Mouse (Mus musculus): ENCODE data around the gene Lrrc15. TPM values are rescaled to one million over a fixed set of nuclear protein-coding genes. Genes with fewer than 3 reads are reported as not detected.

The Lrrc15 gene
- total RNA-seq, 2 experiments from 2014 or later, result not detected

DNA sequence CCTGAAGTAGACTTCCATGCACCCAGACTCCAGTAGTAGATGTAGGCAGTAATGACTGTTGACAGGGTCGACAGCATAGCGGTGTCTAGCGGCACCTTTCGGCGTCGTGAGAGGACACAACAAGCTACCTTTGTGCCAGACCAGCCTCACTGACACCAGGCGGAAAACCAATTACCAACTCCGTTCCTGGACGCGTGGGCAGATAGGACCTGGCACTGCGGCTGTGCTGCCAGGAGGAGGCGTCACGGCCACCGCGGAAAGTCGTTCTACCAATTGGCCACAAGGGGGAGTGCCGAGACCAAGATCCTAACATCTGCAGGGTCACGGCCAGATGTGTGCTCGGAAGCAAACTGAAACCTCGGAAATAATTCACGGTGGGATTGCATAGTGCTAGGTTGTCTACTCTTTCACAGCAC, 31.0 kb downstream of the Lrrc15 start:
- ATAC-seq (replicated peaks; ENCODE audit: poor library complexity, severe bottlenecking), result peak; percentile 99

DNA sequence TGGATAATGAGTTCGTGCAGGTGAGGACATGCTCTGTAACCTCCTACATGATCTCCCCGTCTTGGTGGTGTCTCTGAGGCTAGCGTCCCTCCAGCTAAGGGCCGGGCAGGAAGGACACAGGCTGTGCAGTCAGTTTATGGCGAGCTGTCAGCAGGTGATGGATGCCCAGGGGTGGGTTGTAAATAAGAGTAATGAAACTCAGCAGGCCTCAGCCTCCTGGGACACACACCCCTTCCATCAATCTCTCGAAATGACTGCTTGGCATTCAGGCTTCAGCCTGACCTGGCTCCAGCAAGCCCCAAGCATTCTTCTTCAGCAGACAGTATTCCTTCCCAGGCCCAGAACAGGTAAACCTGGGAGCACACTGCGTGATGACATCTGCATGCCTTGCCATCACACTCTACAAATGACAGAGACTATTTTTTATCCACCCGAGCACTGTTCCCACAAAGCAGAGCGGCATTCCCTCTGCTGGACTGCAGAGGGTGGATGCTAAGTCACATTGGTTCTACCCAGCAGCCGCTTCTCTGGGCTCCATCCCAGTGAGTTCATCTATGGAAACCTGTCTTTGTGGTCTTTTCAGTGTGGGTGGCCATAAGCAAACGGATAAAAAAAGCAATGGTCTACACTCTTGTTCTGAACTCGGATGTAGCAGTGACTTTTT, 38.9 kb downstream of the Lrrc15 start:
- no peak for ATAC-seq (replicated peaks; ENCODE audit: poor library complexity, severe bottlenecking)

DNA sequence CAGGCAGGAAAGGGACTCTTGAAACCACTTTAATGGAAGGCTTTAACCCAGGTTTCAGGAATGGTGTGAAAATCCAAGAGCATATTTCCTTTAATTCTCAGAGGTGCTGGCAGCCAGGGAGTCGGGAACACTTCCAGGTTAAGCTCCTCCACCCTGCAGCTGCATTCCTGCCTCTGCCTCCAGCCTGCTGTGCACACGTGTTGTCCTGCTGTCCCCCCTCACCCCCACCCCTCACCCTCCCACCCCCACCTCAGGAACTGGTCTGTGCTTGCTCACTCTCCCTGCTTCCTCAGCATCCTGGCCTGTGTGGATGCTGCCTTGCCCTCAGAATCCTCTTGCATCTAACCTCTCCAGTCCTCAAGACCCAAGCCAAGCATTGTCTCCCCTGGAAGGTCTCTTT, 41.4 kb downstream of the Lrrc15 start:
- no peak for ATAC-seq (replicated peaks; ENCODE audit: poor library complexity, severe bottlenecking)

DNA sequence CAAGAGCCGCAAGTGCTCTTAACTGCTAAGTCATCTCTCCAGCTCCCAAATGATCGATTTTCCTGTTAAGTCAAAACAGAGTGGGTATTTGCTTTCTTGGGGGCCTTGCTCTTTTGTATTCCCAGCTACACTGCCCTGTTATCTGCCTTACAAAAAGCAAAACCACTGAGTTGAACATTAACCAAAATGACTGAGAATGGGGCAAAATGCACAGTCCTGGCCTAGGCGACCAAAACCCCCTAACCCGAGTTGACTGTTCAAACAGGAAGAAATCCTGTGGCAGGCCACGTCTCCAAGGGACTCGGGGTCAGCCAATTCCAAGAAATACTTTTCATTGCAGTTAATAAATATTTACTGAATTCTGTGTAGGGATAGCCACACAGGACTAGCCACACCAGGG, 44.3 kb downstream of the Lrrc15 start:
- ATAC-seq (replicated peaks; ENCODE audit: poor library complexity, severe bottlenecking), result no peak

DNA sequence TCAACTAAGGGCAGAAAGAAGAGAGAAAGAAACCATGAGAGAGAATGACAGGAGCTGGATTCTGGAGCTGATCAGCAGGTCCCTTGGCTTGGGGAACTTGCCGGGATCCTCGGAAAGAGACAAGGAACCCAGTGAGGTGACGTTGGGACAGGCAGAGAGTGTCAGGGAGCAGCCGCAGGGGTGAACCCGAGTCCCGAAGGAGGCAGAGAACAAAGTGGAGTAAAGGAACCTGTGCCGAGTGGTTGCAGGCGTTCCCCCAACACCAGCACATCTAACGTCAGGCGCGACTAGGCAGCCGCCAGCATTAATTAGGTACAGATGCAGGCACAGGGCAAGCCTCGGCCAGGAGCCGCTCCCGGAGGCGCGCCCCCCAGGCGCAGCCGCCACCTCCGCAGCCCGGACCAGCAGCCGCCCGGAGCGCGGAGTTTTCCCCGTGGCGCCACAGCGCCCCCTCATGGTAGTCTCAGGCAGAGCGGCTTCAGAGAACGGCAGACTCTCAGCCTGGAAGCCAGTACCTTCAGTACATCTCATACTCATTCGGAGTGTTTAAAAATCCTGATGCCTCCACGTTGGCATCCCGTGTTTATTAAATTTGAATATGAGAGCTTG, 46.9 kb downstream of the Lrrc15 start:
- ATAC-seq (replicated peaks; ENCODE audit: poor library complexity, severe bottlenecking), result peak; percentile 86

DNA sequence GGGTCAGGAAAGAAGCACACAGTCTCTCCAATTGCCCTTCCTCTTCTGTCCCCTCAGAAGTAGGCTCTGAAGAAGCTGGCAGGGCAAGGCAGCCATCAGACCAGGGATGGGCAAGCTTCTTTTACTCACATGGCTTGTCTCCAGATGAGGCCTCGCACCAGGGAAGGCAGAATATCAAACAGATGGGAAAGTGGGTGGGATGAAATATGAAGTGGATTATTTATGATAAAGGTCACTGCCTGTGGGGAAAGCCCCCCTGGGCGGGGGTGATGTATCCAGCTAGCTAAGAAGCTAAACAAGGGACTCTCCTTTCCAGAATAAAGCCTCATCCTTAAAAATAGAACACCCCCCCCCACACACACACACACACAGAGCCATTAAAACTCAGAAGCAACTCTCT, 47.5 kb downstream of the Lrrc15 start:
- ATAC-seq (replicated peaks; ENCODE audit: poor library complexity, severe bottlenecking), result no peak

DNA sequence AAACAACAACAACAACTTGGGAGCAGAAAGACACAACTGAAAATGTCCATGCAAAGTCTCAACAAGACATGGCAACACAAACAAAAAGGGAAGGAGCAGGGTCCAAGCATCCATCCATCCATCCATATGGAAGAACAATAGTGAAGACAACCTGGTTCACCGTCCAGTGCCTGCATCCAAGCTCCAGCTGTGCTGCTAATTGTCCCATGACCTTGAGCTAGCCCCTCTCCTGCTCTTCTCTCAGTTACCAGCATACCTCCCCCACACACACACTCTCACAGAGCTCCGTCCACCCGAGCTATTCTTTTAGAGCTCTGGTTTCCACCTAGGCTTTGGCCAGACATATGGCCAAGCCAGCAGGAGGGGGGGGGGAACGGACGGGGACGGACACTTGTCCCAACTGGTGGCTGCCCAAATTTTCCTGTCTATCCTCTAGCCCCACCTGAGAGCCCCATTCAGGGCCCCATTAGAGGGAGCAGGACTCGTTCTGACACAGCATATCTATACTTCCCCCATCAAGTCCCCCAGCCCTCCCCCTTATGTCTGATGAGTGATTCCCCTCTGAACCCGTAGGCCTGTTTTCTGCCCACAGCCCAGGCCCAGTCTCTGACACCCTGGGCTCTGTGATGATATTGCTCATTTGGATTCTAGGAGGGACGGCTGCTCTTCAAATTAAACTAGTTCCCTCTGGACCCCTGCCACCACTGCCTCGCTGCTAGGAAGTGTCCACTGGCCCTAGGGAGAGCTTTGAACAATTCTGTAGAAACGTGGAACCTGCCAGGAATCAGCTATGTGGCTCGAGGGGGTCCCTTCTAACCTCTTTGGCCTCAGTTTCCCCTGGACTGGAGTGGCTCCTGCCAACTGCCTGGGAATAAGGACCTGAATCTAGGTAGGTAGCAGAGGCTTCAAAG, 48.2 kb downstream of the Lrrc15 start:
- 0 out of 2 replicates have a peak, but pooled peaks have one; percentile 8 for ATAC-seq (replicated peaks; ENCODE audit: poor library complexity, severe bottlenecking)

DNA sequence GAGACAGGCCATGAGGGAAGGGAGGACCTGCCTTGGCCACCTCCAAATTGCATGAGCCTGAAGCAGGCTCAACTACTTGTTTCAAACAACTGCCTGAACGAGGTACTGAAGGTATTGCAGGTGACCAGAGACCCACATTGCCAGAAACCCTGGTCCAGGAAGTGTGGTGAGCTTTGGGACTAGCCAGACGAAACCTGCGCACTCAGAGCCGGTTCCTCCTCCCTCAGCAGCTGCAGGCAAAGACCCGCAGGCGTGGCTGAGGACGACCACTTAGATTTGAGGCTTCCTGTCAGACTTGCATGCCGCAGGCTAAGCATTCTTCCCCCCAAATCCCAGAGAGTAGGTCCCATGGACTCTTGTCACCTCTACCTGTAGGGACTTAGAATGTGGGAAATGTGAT, 49.0 kb downstream of the Lrrc15 start:
- ATAC-seq (replicated peaks; ENCODE audit: poor library complexity, severe bottlenecking), result peak; percentile 49; the same call in 1 of the 2 replicates

DNA sequence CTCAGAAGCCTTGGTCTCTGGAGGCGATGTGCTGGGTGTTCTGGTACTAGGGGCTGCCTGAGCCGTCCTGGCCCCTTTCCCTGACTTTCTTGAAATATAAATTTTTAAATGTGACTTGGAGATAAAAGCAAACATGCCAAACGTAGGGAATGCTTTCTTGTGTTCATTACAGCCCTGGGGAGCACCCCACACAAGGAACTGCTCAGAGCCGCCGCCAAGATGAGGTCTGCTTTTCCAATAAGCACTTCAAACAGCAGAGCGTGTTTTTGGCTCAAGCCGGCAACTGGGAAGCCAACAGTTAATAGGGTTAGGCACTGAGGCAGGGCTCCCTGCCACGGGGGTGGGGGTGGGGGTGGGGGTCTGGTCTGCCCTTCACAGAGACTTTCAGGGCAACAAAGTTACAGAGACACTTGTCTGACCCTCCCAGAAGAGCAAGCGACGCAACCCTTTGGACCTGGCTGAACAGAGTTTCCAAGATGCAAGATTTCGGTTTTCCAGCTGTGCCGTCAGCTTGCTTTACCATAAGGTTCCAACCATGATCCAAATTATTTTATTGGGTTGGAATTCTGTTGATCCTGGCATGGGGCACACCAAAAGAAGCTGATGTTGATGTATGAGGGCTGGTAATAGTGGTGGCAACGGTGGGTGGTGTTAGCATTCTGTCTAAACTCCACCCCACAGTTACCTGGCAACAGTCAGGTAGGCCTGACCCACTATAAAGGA, 51.0 kb downstream of the Lrrc15 start:
- ATAC-seq (replicated peaks; ENCODE audit: poor library complexity, severe bottlenecking), result no peak

DNA sequence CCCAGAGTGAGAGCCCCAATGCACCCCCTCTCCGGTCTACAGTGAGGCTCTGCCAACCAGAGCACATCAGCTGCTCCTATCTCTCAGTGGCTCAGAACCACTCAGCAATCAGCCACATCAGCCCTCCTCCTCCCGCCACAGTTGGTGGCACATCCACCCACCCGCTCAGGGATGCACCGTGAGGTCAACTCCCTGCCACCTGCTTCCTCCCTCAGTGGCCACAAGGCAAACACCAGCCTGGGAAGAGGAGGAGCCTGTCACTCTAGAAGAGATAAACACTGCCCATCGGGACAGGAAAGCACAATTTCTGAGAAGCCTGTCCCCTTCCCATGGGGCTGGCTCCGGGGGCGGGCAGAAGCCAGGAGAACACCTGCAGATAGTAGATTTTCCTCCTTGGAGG, 55.7 kb downstream of the Lrrc15 start:
- ATAC-seq (replicated peaks; ENCODE audit: poor library complexity, severe bottlenecking), result peak; percentile 90

DNA sequence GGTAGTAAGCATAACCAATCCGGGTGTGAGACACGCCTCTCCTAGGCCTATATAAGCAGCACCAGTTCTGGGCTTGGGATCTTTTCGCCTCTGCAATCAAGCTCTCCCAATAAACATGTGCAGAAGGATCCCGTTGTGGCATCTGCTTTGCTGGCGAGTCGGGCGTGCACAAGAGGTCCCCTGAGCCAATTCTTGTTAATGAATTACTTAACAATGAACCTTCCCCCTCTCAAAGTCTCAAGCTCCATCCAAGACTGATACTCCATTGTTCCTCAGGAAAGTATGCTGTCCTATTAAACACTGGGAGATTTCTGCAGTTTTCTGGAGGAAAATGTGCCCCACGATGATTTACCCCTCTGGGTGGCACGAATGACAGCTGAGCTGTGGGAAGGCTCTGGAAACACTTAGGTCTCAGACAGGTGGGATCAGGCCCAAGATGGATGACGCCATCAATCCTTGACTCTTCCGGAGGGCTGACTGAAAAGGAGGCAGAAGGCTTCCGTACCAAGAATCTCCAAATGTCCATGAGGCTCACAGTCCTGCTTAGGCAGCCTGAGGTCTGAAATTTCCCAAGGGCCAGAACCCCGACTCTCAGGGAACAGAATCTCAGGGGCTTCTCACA, 61.8 kb downstream of the Lrrc15 start:
- no peak for ATAC-seq (replicated peaks; ENCODE audit: poor library complexity, severe bottlenecking)

Other genes starting within 250 kb of the Lrrc15 start
- gene Hes1, start 218.9 kb downstream of the Lrrc15 start, total RNA-seq (2014; fragmentation: Nextera tagmentation), result not detected in 2 replicates
- gene Hes1, start 218.9 kb downstream of the Lrrc15 start, total RNA-seq (2017), result not detected in 2 replicates
- gene Cpn2, start 15.8 kb downstream of the Lrrc15 start, total RNA-seq (2014; fragmentation: Nextera tagmentation), result not detected in 2 replicates
- gene Cpn2, start 15.8 kb downstream of the Lrrc15 start, total RNA-seq (2017), result not detected in 2 replicates
- gene Gp5, start 27.5 kb upstream of the Lrrc15 start, total RNA-seq (2014; fragmentation: Nextera tagmentation), result not detected in 2 replicates
- gene Gp5, start 27.5 kb upstream of the Lrrc15 start, total RNA-seq (2017), result 1.4 TPM in 1 of 2 replicates, not detected in the other
- 87.1 and 94.5 TPM in 2 replicates for gene Atp13a3, start 122.7 kb upstream of the Lrrc15 start, total RNA-seq (2014; fragmentation: Nextera tagmentation)
- gene Atp13a3, start 122.7 kb upstream of the Lrrc15 start, total RNA-seq (2017), result 74.9 and 93.0 TPM in 2 replicates